Mouse (Mus musculus) intestine, postnatal 0 days (tissue): ENCODE data around the gene Ctnnal1. TPM values are rescaled to one million over a fixed set of nuclear protein-coding genes. Genes with fewer than 3 reads are reported as not detected.

Experiments used
- ATAC-seq: fragments of 200-750 bp; cut with Nextera tagmentation; 2 replicates; pipeline ENCODE4 v1.8.0; 2017; ENCODE audit warnings: mild to moderate bottlenecking, moderate TSS enrichment, moderate library complexity
- H3K27ac ChIP-seq: fragments of 300-500 bp; sonication (generic); 2 replicates; pipeline ENCODE4 v1.5.1; 2014; ENCODE audit warnings: mild to moderate bottlenecking, low read depth, low read length, moderate library complexity
- H3K27me3 ChIP-seq: fragments of 300-500 bp; sonication (generic); replicated peaks from 2 replicates; pipeline ENCODE4 v1.6.1; 2014; ENCODE audit warnings: low read length, mixed read lengths; ENCODE audit not compliant: control insufficient read depth, insufficient read depth
- H3K36me3 ChIP-seq: fragments of 300-500 bp; sonication (generic); 2 replicates; pipeline ENCODE4 v1.6.1; 2014; ENCODE audit warnings: mild to moderate bottlenecking, moderate library complexity; ENCODE audit not compliant: control insufficient read depth, insufficient read depth
- H3K4me1 ChIP-seq: fragments of 300-500 bp; sonication (generic); replicated peaks from 2 replicates; pipeline ENCODE4 v1.6.1; 2014; ENCODE audit warnings: antibody characterized with exemption, low read length, mixed read lengths; ENCODE audit not compliant: control insufficient read depth, insufficient read depth
- H3K4me2 ChIP-seq: fragments of 300-500 bp; sonication (generic); replicated peaks from 2 replicates; pipeline ENCODE4 v1.6.1; 2014; ENCODE audit warnings: low read depth, mild to moderate bottlenecking, moderate library complexity
- H3K4me3 ChIP-seq: fragments of 300-500 bp; sonication (generic); 2 replicates; pipeline ENCODE4 v1.5.1; 2014; ENCODE audit warnings: low read depth, low read length
- H3K9ac ChIP-seq: fragments of 300-500 bp; sonication (generic); 2 replicates; pipeline ENCODE4 v1.6.1; 2014; ENCODE audit warnings: mild to moderate bottlenecking, low read depth, low read length
- H3K9me3 ChIP-seq: fragments of 300-500 bp; sonication (generic); 2 replicates; pipeline ENCODE4 v1.6.1; 2016; ENCODE audit warnings: mixed run types; ENCODE audit not compliant: control insufficient read depth
- CTCF ChIP-seq: sonication (generic); IDR thresholded peaks from 2 replicates; pipeline ENCODE4 v1.5.1; 2016; ENCODE audit warnings: low read depth, mild to moderate bottlenecking, control low read depth, antibody characterized with exemption, moderate library complexity
- WGBS: fragments of 180-500 bp; shearing (Covaris S2); extraction: QIAGEN DNeasy Blood & Tissue Kit; methylation state at CpG from one replicate; pipeline ENCODE4 v1.1.7; 2014; 5-methylcytosine and 5-hydroxymethylcytosine counted together
- microRNA counts: library from miRNA; unstranded; fragments of <30 nt; microRNA quantifications from one replicate; lab custom pipeline; 2016
- microRNA-seq: library from miRNA; unstranded; fragments of <30 nt; microRNA quantifications from one replicate; pipeline ENCODE4, GENCODE M21; 2016
- polyA plus RNA-seq: library from polyadenylated mRNA; unstranded; fragments of >200 nt; fragmentation: Nextera tagmentation; extraction: Ambion mirVana; gene quantifications from 2 replicates; pipeline ENCODE4 v1.2.1, GENCODE M21; 2015

The Ctnnal1 gene
- polyA plus RNA-seq, 1 experiment from 2014 or later: 10.1 TPM

DNA sequence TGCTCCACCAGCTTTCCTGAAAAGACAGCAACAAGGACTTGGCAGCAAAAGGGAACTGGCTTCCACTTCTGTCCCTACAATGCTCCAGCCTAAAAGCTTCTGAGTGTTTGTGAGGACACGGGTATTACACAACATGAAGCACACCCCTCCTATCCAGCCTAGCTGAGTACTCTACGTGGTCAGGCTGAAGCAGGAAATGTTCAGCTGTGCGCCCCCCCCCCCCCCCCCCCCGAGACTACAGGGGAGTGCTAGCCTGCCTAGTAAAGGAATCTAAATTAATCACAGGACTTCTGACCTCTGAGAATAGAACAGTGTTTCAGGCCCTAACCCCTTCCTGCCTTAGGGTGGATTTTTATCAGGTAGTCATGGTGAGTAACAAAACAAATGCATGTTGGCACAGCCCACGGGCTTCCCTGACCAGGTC is 97.1 kb downstream of the Ctnnal1 start:
- H3K27me3 ChIP-seq: no peaks in the 10 kb centered on the region
- no peak overlapping the region for H3K9ac ChIP-seq
- peak; percentile 70 for ATAC-seq
- TF ChIP-seq CTCF: no peak
- no peaks in the 10 kb centered on the region for H3K9me3 ChIP-seq
- H3K4me1 ChIP-seq: 0 out of 2 replicates have a peak, but pooled peaks cover 9% of the 10 kb centered on the region
- WGBS: 54% methylated on average over 4 of the region's 5 CpGs
- no peak overlapping the region for H3K4me3 ChIP-seq
- H3K4me2 ChIP-seq: no peak overlapping the region
- H3K36me3 ChIP-seq: peaks cover 55% of the 10 kb centered on the region
- H3K27ac ChIP-seq: no peak overlapping the region

MicroRNAs encoded within 50 kb of the gene (microRNA counts, 519-probe panel; counts per million panel counts)
- microRNA mmu-miR-32 (lab: Ali Mortazavi, UCI): 4,474 counts per million, percentile 68 among the panel's probes with 10 or more counts

Small RNA genes lying within 50 kb of the gene (microRNA-seq; reads per million reads assigned to microRNA genes)
- gene Mir32: 244 reads per million, percentile 59 among the genes with 10 or more reads in this experiment

Other genes with a start within 250 kb of the Ctnnal1 start
- not detected in 2 replicates for gene Gm26657, start 125.1 kb downstream of the Ctnnal1 start, polyA plus RNA-seq
- not detected in 2 replicates for gene Actl7b, start 123.7 kb downstream of the Ctnnal1 start, polyA plus RNA-seq
- not detected in 2 replicates for gene Actl7a, start 121.8 kb downstream of the Ctnnal1 start, polyA plus RNA-seq
- 9.7 and 10.2 TPM in 2 replicates for gene Elp1, start 62.9 kb downstream of the Ctnnal1 start, polyA plus RNA-seq
- gene Fam206a, start 62.8 kb downstream of the Ctnnal1 start, polyA plus RNA-seq: 3.7 and 5.1 TPM in 2 replicates
- gene Tmem245, start 82.2 kb upstream of the Ctnnal1 start, polyA plus RNA-seq: 3.3 and 3.6 TPM in 2 replicates
- gene Frrs1l, start 125.2 kb upstream of the Ctnnal1 start, polyA plus RNA-seq: 0.18 TPM in 2 replicates